Mouse (Mus musculus) cerebellum, adult 8-10 months (tissue): ENCODE measurements around the gene Dnah12.
"Not testable (repeated sequence)": the region's sequence is repeated elsewhere in the genome, so short reads cannot be mapped to it uniquely, and the experiment has no call there.

ENCODE experiments used
- DNase-seq: peaks from one replicate; pipeline ENCODE4 v3.0.0; 2022

Dnah12 gene

GRCm38 (mm10) chr14:26890777-26891176, 197.7 kb downstream of the Dnah12 start:
- DNase-seq, result no peak

- no peak for DNase-seq
Observed at GRCm38 (mm10) chr14:26894392-26894791, 201.3 kb downstream of the Dnah12 start, which contains the start of gene Asb14. TSS of gene Asb14 (plus strand) at chr14:26894557.

GRCm38 (mm10) chr14:26899490-26899889, 206.4 kb downstream of the Dnah12 start:
- no peak for DNase-seq

DNA sequence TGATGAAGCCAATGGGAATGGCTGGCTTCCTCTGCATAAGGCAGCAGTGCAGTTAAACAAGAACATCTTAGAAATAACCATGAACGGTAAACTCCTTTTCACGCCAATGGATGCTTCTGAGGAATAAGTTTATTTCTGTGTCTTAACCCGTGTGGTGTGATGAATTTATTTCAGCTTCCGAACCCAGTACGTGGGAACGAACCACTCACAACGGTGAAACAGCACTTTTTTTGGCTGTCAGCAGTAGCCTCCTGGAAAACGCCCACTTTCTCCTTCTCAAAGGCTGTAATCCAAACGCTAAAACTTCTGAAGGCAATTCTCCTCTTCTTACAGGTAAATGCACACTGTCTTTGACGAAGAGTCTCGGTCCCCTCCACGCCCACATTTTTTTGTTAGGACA, 207.8 kb downstream of the Dnah12 start:
- no peak for DNase-seq

DNA sequence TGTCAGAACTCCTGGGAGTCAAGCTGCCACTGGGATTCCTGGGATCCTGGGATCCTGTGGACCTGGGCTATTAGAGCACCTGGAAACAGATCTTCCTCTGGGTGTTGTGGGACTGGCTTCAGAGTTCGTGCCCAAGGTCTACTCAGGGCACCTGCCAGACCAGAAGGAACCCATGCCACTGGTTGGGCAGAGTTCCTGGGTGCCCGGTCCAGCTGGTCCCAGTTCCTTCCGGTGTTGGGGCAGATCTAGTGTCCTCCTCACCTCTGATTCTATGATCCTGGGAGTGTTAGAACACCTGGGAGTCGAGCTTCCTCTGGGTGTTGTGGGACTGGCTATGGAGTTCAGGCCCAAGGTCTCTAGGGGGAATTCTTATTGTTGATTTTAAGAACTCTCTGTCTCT, 214.3 kb downstream of the Dnah12 start:
- DNase-seq, result no peak

DNA sequence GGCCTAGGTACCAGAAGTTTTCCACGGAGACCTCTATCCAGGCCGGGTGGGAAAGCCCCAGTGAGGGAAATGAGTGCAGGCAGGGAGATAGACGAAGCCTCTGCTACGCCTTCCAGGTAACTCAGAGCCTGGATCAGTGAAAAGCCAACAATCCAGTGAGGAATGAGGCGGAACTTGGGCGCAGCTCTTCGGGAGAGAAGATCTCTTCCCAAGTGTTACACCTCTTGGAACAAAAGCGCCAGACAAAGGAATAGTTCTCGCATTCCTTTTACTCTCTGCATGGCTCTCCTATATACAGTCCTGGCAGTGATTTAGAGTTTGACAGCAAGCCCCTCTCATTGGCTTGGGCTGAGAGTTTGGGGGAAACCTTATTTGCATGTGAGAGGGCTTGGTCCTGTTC, 217.4 kb downstream of the Dnah12 start:
- DNase-seq, result not testable (repeated sequence)

DNA sequence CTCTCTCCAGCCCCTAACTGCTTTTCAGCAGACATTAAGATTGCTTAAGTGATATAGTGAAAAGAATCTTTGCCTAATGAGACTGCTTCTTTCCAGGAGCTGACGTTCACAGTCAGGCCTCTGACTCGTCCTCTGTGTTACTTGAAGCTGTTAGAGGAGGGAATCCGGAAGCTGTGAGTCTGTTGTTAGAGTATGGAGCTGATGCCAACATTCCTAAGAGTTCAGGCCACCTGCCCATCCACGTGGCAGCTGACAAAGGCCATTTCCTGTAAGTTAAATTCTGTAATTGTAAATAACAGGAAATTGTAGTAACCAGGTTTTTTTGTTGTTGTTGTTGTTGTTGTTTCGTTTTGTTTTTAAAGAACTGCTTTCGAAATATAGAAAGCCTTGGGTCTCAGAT, 218.1 kb downstream of the Dnah12 start:
- no peak for DNase-seq

DNA sequence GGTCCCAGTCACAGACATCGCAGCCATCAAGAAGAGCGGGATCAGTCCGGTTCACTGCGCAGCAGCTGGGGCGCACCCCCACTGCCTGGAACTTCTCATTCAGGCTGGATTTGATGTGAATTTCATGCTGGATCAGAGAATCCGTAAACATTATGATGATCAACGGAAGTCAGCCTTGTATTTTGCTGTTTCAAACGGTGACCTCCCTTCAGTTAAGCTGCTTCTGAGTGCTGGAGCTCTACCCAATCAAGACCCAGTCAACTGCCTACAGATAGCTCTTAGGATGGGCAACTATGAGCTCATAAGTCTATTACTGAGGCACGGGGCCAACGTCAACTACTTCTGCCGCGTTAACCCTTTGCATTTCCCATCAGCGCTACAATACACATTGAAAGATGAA, 218.8 kb downstream of the Dnah12 start:
- DNase-seq, result no peak

DNA sequence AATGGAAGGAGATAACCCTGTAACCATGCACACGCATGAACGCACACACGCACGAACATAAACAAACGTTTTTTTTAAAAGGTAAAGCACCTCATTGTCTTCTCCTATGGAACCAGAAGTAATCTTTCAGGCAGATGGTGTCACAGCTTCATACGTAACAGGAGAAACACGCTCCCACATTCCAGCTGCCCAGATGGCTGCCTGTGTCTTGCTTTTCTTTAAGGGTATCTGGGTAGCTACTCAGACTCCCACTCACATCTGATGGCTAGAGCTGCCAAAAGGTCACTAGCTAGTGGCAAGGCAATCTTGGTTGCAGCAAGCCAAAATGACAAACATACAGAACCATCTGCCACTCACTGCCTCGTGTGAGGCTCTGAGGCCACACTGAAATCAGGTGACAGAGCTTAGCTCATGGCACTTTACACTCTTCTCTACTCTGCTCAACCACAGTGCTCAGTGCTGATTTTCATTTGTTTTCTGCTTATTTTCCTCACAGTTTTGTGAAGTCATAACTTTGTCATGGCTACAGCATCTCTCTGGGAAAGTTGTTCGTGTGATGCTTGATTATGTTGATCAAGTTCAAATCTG, 220.7 kb downstream of the Dnah12 start:
- no peak for DNase-seq

DNA sequence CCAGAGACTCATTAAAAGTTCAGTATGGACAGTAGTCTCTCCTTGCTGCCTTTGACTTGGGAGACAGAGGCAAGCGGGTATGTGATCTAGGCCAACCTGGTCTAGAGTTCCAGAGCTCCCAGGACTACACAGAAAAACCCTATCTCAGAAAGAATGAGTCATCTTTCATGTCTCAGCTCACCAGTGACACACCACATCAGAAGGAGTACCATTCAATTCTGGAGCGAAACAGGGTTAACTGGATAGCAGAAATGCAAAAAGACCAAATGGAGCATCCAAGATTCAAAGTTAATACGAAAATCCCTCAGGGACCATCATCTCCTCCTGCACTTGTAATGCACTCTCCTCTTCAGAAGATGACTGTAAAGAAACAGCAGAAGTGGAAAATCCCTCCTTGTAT, 226.2 kb downstream of the Dnah12 start:
- DNase-seq, result no peak

- no peak for DNase-seq
Observed at GRCm38 (mm10) chr14:26923702-26924421, 230.8 kb downstream of the Dnah12 start.

DNA sequence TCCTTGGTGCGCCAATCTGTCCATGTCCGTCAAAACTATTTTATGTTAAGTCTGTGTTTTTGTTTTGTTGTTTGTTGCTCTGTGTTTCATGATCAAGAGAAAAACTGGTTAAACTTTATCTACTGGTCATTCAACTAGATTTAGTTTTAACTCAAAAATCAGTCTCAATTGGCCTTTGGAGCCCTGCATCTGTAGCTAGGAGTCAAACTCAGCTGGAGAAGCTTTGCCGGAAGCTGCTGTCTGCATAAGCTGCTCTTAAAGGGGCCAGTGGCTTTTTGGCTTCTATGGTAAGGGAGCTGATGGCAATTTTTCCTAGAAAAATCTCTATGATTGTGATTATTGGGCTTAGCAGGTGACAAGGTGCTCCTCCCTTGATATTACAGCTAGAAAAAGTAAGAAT, 241.8 kb downstream of the Dnah12 start:
- DNase-seq, result no peak

DNA sequence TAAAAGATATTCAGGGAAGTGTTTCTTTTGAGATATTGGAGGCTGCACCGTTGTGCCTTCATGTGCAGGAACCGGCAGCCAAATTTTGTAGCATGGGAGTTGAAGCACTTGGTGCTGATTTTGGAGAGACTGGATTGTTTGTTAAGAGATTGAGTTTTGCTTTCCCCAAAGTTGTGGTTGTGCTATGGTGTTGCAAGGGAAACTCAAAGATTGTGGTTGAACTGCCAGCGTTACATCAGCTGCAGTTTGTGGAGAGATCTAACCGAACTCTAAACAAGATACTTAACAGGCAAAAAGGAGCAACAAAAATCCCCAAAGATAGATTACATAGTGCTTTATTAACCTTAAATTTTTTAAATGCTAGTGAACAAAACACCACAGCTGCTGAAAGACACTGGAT, 242.5 kb downstream of the Dnah12 start:
- no peak for DNase-seq
